Mouse (Mus musculus): ENCODE measurements around the gene Arl15.

DNA sequence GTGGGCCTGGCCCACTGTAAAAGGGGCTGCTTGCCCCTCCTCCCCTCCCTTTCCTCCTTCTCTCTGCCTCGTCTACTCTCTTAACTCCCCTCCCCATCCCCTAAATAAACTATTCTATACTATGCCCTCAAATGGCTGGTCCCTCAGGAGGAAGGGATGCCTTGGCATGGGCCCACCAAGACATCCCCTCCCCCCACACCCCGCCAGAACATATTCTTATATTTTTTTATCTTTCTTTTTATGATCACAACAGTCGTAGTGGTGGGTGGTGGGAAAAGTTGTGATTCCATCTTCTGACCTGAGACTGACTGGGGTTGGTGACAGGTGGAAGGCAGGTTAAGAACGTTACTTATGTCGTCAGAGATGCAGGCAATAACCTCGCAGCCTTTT lies 22.1 kb downstream of the Arl15 start:
- TF ChIP-seq CTCF (IDR thresholded peaks at IDR 0.05; ENCODE audit: extremely low read depth, insufficient read depth, insufficient read length, insufficient replicate concordance) (no peak), POLR2A (IDR thresholded peaks at IDR 0.05; ENCODE audit: low read depth, low read length) (no peak)
